Mouse (Mus musculus) midbrain, embryonic 14.5 days (tissue): ENCODE measurements at regions not wholly inside any gene's neighbourhood (a gene's known extent, or its start where the extent isn't known, plus 50 kb on each side); places are given as distances from the start of the nearest gene placed in this dataset.

Experiments used
- ATAC-seq: fragments of 200-750 bp; cut with Nextera tagmentation; 2 replicates; pipeline ENCODE4 v1.8.0; 2017; ENCODE audit warnings: moderate number of reproducible peaks, moderate library complexity; ENCODE audit not compliant: low FRiP score, low TSS enrichment
- DNase-seq: peaks from one replicate; pipeline ENCODE4 v3.0.0-alpha.2; 2015
- H3K27ac ChIP-seq: fragments of 300-500 bp; sonication (generic); replicated peaks from 2 replicates; pipeline ENCODE4 v1.5.1; 2014; ENCODE audit warnings: mild to moderate bottlenecking, low read depth, low read length, moderate library complexity
- H3K27me3 ChIP-seq: fragments of 300-500 bp; sonication (generic); 2 replicates; pipeline ENCODE4 v1.6.1; 2014; ENCODE audit warnings: low read length, control low read depth, mixed read lengths; ENCODE audit not compliant: control insufficient read depth, insufficient read depth
- H3K36me3 ChIP-seq: fragments of 300-500 bp; sonication (generic); 2 replicates; pipeline ENCODE4 v1.6.1; 2014; ENCODE audit warnings: low read length, control low read depth; ENCODE audit not compliant: control insufficient read depth, insufficient read depth
- H3K4me1 ChIP-seq: fragments of 300-500 bp; sonication (generic); 2 replicates; pipeline ENCODE4 v1.6.1; 2014; ENCODE audit warnings: mild to moderate bottlenecking, antibody characterized with exemption, low read length, control low read depth; ENCODE audit not compliant: control insufficient read depth, insufficient read depth
- H3K4me2 ChIP-seq: fragments of 300-500 bp; sonication (generic); 2 replicates; pipeline ENCODE4 v1.6.1; 2014; ENCODE audit warnings: mild to moderate bottlenecking, low read length, moderate library complexity
- H3K4me3 ChIP-seq: fragments of 300-500 bp; sonication (generic); replicated peaks from 2 replicates; pipeline ENCODE4 v1.5.1; 2014; ENCODE audit warnings: low read depth, low read length
- H3K9ac ChIP-seq: fragments of 300-500 bp; sonication (generic); replicated peaks from 2 replicates; pipeline ENCODE4 v1.6.1; 2014; ENCODE audit warnings: mild to moderate bottlenecking, low read length, moderate library complexity
- H3K9me3 ChIP-seq: fragments of 300-500 bp; sonication (generic); 2 replicates; pipeline ENCODE4 v1.6.1; 2016; ENCODE audit warnings: low read length, control low read depth, mixed read lengths; ENCODE audit not compliant: control insufficient read depth
- WGBS: fragments of 180-500 bp; shearing (Covaris S2); extraction: QIAGEN DNeasy Blood & Tissue Kit; methylation state at CpG from one replicate; pipeline ENCODE4 v1.1.7; 2014; 5-methylcytosine and 5-hydroxymethylcytosine counted together

DNA sequence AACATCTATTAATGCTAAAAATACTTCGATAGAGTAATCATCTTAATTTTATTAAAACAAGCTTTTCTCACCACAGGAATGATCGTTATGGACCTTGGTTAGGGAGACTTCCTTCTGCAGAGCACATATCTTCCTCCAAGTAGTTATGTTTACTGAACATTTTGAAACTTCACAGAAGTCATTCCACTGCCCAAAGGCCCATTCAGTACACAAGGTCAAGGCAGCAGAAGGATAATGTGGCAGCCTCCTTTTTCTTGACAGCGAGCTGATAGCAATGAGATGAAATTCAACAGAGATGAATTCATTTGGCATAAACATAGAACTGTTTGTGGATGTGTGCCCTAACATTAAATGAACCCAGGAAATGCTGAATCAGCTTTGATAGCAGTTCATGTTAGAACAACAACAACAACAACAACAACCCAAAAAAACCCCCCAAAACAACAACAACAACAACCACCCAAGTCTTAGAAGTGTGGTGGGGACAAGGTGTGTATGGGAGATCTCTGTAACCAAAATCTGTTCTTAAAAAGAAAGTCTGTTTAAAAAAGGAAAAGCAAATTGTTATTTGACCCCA, 56.6 kb upstream of the Raph1 start:
- no peak overlapping the region for H3K27ac ChIP-seq
- H3K36me3 ChIP-seq: no peaks in the 10 kb centered on the region
- H3K9ac ChIP-seq: no peak overlapping the region
- DNase-seq (no peak), ATAC-seq (no peak)
- no peaks in the 10 kb centered on the region for H3K9me3 ChIP-seq
- WGBS: 96% methylated on average over 3 of the region's 3 CpGs
- no peak overlapping the region for H3K4me2 ChIP-seq
- H3K27me3 ChIP-seq: no peaks in the 10 kb centered on the region
- H3K4me1 ChIP-seq: peaks cover 17% of the 10 kb centered on the region
- no peak overlapping the region for H3K4me3 ChIP-seq

GRCm38 (mm10) chr1:60621770-60622169, 54.9 kb upstream of the Raph1 start:
- DNase-seq (no peak), ATAC-seq (no peak)
- WGBS: 86% methylated on average over 3 of the region's 3 CpGs
- no peak overlapping the region for H3K27ac ChIP-seq
- H3K4me1 ChIP-seq: peaks cover 8% of the 10 kb centered on the region
- H3K9me3 ChIP-seq: no peaks in the 10 kb centered on the region
- H3K4me2 ChIP-seq: no peak overlapping the region
- no peaks in the 10 kb centered on the region for H3K27me3 ChIP-seq
- no peak overlapping the region for H3K9ac ChIP-seq
- H3K4me3 ChIP-seq: no peak overlapping the region
- H3K36me3 ChIP-seq: no peaks in the 10 kb centered on the region

GRCm38 (mm10) chr1:60621064-60621726, 54.3 kb upstream of the Raph1 start:
- WGBS: 91% methylated on average over 8 of the region's 8 CpGs
- DNase-seq (no peak), ATAC-seq (no peak)
- H3K9ac ChIP-seq: no peak overlapping the region
- no peaks in the 10 kb centered on the region for H3K27me3 ChIP-seq
- no peaks in the 10 kb centered on the region for H3K36me3 ChIP-seq
- H3K4me2 ChIP-seq: no peak overlapping the region
- 0 out of 2 replicates have a peak, but pooled peaks cover 3% of the 10 kb centered on the region for H3K4me1 ChIP-seq
- H3K4me3 ChIP-seq: no peak overlapping the region
- no peaks in the 10 kb centered on the region for H3K9me3 ChIP-seq
- no peak overlapping the region for H3K27ac ChIP-seq

GRCm38 (mm10) chr1:60618389-60618788, 51.5 kb upstream of the Raph1 start:
- ATAC-seq (no peak), DNase-seq (no peak)
- Histone ChIP-seq H3K9me3 (no peaks in the 10 kb centered on the region), H3K4me1 (no peaks in the 10 kb centered on the region), H3K27ac (no peak overlapping the region), H3K4me3 (no peak overlapping the region), H3K9ac (no peak overlapping the region), H3K36me3 (no peaks in the 10 kb centered on the region), H3K4me2 (no peak overlapping the region), H3K27me3 (no peaks in the 10 kb centered on the region)
- 91% methylated on average over 1 of the region's 1 CpGs for WGBS

DNA sequence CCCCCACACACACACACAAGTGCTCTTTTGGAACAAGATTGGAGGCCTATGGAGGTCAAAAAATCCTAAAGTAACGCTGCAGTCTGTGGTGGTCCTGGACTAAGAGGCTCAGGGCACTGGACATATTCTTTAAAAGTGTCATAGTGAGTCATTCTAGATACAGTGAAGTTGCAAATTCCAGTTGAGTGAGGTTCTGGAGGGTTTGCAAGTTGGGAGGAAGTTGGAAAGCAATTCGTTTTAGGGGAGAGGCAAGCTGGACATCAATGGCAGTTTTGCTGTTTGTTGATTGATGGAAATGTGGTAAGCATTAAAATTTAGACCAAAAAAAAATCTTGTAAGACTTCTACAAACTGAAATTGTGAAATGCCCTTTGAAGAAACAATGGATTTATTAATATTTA, 50.0 kb upstream of the Raph1 start:
- no peak for DNase-seq
- no peaks in the 10 kb centered on the region for H3K4me1 ChIP-seq
- no peak overlapping the region for H3K9ac ChIP-seq
- H3K27me3 ChIP-seq: no peaks in the 10 kb centered on the region
- no peak for ATAC-seq
- no peak overlapping the region for H3K27ac ChIP-seq
- H3K4me2 ChIP-seq: no peak overlapping the region
- no peaks in the 10 kb centered on the region for H3K9me3 ChIP-seq
- 83% methylated on average over 2 of the region's 2 CpGs for WGBS
- H3K4me3 ChIP-seq: no peak overlapping the region
- no peaks in the 10 kb centered on the region for H3K36me3 ChIP-seq
